ENCODE assay signal across 10 mouse cellular contexts in genomic region chr16:39984205-39984634, GRCm38 (mm10). TPM values are rescaled to one million over a fixed set of nuclear protein-coding genes. Genes with fewer than 3 reads are reported as not detected.
DNase-seq lines count a peak whose midpoint lies in the region; ATAC-seq and TF ChIP-seq lines count a peak whose summit lies in the region.
"Had no signal": no experiment of that assay in that cellular context is flagged by ENCODE, and none has a peak within 500 bp of the region (broad histone marks: within the 10 kb centered on the region; RNA-seq: fewer than 3 reads in every experiment).

Gene Lsamp (plus strand): TSS chr16:39984361.

- peak within 1 kb of the TSS; percentile 47 for H3K9ac ChIP-seq in hindbrain, embryonic 11.5 days (ENCODE audit: low read depth, low read length)
- H3K9ac ChIP-seq in lung, embryonic 14.5 days: peak within 1 kb of the TSS; percentile 26; the same call in 1 of the 2 replicates

- no peaks in the 10 kb centered on the region for H3K36me3 ChIP-seq in megakaryocyte, embryonic 14.5 days (replicated peaks; ENCODE audit: low read length)
- no peaks in the 10 kb centered on the region for H3K36me3 ChIP-seq in hindbrain, embryonic 11.5 days (ENCODE audit: control insufficient read depth, insufficient read depth, low read length)
- no peaks in the 10 kb centered on the region for H3K36me3 ChIP-seq in lung, embryonic 14.5 days (ENCODE audit: insufficient read depth)

- WGBS in hindbrain, embryonic 11.5 days: under 1% methylated on average over 24 of the region's 24 CpGs
- under 1% methylated on average over 24 of the region's 24 CpGs for WGBS in lung, embryonic 14.5 days

- no peak for TF ChIP-seq POLR2A in embryonic fibroblast, embryonic 13.5 days (IDR thresholded peaks at IDR 0.05; ENCODE audit: low read depth, low read length)

- TF ChIP-seq CTCF in embryonic fibroblast, embryonic 13.5 days (IDR thresholded peaks at IDR 0.05; ENCODE audit: borderline replicate concordance, insufficient read depth, low read length): peak; percentile 44; the same call in 1 of the 2 replicates
- peak; percentile 80 for TF ChIP-seq CTCF in lung, embryonic 14.5 days (IDR thresholded peaks at IDR 0.05; ENCODE audit: low read depth)

- H3K4me2 ChIP-seq in hindbrain, embryonic 11.5 days (replicated peaks; ENCODE audit: low read depth, low read length): peak within 1 kb of the TSS; percentile 88
- peak within 1 kb of the TSS; percentile 91 for H3K4me2 ChIP-seq in lung, embryonic 14.5 days

- H3K27ac ChIP-seq in embryonic fibroblast, embryonic 13.5 days (ENCODE audit: insufficient read depth, low read length): no peak within 1 kb of the TSS
- 0 out of 2 replicates have a peak within 1 kb of the TSS, but pooled peaks have one; percentile 39 for H3K27ac ChIP-seq in hindbrain, embryonic 11.5 days (ENCODE audit: low read depth, low read length)
- no peak within 1 kb of the TSS for H3K27ac ChIP-seq in lung, embryonic 14.5 days (ENCODE audit: low read depth)

- peaks cover 4% of the 10 kb centered on the region; the same call in 1 of the 2 replicates for H3K9me3 ChIP-seq in megakaryocyte, embryonic 14.5 days
- no peaks in the 10 kb centered on the region for H3K9me3 ChIP-seq in hindbrain, embryonic 11.5 days (ENCODE audit: control insufficient read depth, low read length)
- no peaks in the 10 kb centered on the region for H3K9me3 ChIP-seq in lung, embryonic 14.5 days (ENCODE audit: low read depth, low read length)

- peak; percentile 89 for DNase-seq in hindbrain, embryonic 11.5 days (ENCODE audit: low spot score)
- DNase-seq in layer of hippocampus, adult 9-11 months: peak; percentile 88
- DNase-seq in lung, embryonic 14.5 days: peak; percentile 86
- peak; percentile 93 for DNase-seq in retina, embryonic 14.5 days (ENCODE audit: low spot score)
- no peak for DNase-seq in thymus, postnatal 36 days

- peaks cover 13% of the 10 kb centered on the region for H3K27me3 ChIP-seq in megakaryocyte, embryonic 14.5 days (replicated peaks)
- H3K27me3 ChIP-seq in hindbrain, embryonic 11.5 days (ENCODE audit: control insufficient read depth, insufficient read depth, low read length): no peaks in the 10 kb centered on the region
- no peaks in the 10 kb centered on the region for H3K27me3 ChIP-seq in lung, embryonic 14.5 days (ENCODE audit: insufficient read depth, low read length)
- H3K27me3 ChIP-seq: CH12.LX had no signal

- H3K4me1 ChIP-seq in megakaryocyte, embryonic 14.5 days: peaks cover 7% of the 10 kb centered on the region; the same call in 1 of the 2 replicates
- H3K4me1 ChIP-seq in embryonic fibroblast, embryonic 13.5 days (ENCODE audit: control insufficient read depth, insufficient read depth, low read length): no peaks in the 10 kb centered on the region
- H3K4me1 ChIP-seq in hindbrain, embryonic 11.5 days (replicated peaks; ENCODE audit: control insufficient read depth, insufficient read depth, low read length): no peaks in the 10 kb centered on the region
- H3K4me1 ChIP-seq in lung, embryonic 14.5 days (ENCODE audit: insufficient read depth): no peaks in the 10 kb centered on the region

- no peak for ATAC-seq in megakaryocyte, adult 5-6 weeks (ENCODE audit: poor library complexity, severe bottlenecking)
- ATAC-seq in hindbrain, embryonic 11.5 days (ENCODE audit: low FRiP score): peak; percentile 97
- peak; percentile 96 for ATAC-seq in lung, embryonic 14.5 days (ENCODE audit: insufficient read depth)

- H3K4me3 ChIP-seq in megakaryocyte, embryonic 14.5 days (replicated peaks): peak within 1 kb of the TSS; percentile 81
- H3K4me3 ChIP-seq in embryonic fibroblast, embryonic 13.5 days (ENCODE audit: insufficient read depth, low read length): peak within 1 kb of the TSS; percentile 61
- peak within 1 kb of the TSS; percentile 55 for H3K4me3 ChIP-seq in hindbrain, embryonic 11.5 days (ENCODE audit: low read depth, low read length)
- H3K4me3 ChIP-seq in lung, embryonic 14.5 days (ENCODE audit: low read depth, low read length): peak within 1 kb of the TSS; percentile 46
- H3K4me3 ChIP-seq: myocyte had no signal

RNA-seq across cellular contexts. Expression of gene Lsamp, which starts in this region (rescaled TPM):
- polyA plus RNA-seq in megakaryocyte, embryonic 14.5 days (2012; ENCODE audit: insufficient read depth, low replicate concordance): not detected in 2 replicates
- not detected in 2 replicates for total RNA-seq in megakaryocyte, adult 5-6 weeks (2015)
- 0.16 TPM in 1 of 2 replicates, not detected in the other for total RNA-seq in megakaryocyte, adult 5-6 weeks (2017)
- 0.40 TPM in 1 of 2 replicates, not detected in the other for polyA plus RNA-seq in embryonic fibroblast, embryonic 13.5 days (2011; ENCODE audit: insufficient read length, low read depth, missing spikeins)
- 13.7 and 16.3 TPM in 2 replicates for polyA plus RNA-seq in hindbrain, embryonic 11.5 days (2014; fragmentation: Nextera tagmentation; extraction: Ambion mirVana)
- polyA plus RNA-seq in lung, embryonic 14.5 days (2014; fragmentation: Nextera tagmentation; extraction: Ambion mirVana): 0.76 and 0.95 TPM in 2 replicates
- total RNA-seq: CH12.LX had no signal
- polyA plus RNA-seq: myocyte had no signal

Comparison
In these comparisons a context has a peak if more than half of its experiments do, and no peak if none do; other contexts are left out.
1. Peak in DNase-seq, ATAC-seq, H3K4me3 ChIP-seq, H3K9ac ChIP-seq and H3K4me2 ChIP-seq in lung, embryonic 14.5 days; RNA of the gene not detected or under 1 TPM.
2. DNase-seq: peak in hindbrain, embryonic 11.5 days (single experiment), layer of hippocampus, adult 9-11 months (single experiment) and retina, embryonic 14.5 days (single experiment); none in thymus, postnatal 36 days (0 of 2).
3. Peak in every context shown above with its lines, with median percentiles within 50 percentile points of each other: H3K4me3 ChIP-seq.